Mouse (Mus musculus) bone marrow macrophage, adult 2 months (primary cell): ENCODE measurements around the gene Spock1. TPM values are rescaled to one million over a fixed set of nuclear protein-coding genes. Genes with fewer than 3 reads are reported as not detected.

Experiments used
- H3K27ac ChIP-seq: 2 replicates; pipeline ENCODE4 v1.5.1; 2012; ENCODE audit warnings: low read depth, low read length; ENCODE audit not compliant: insufficient read depth
- H3K4me1 ChIP-seq: 2 replicates; pipeline ENCODE4 v1.6.1; 2012; ENCODE audit warnings: low read length; ENCODE audit not compliant: control insufficient read depth, insufficient read depth
- H3K4me3 ChIP-seq: 2 replicates; pipeline ENCODE4 v1.5.1; 2012; ENCODE audit warnings: mild to moderate bottlenecking, low read length, moderate library complexity; ENCODE audit not compliant: insufficient read depth
- CTCF ChIP-seq: IDR thresholded peaks from 2 replicates; pipeline ENCODE4 v1.5.1; 2012; ENCODE audit warnings: low read depth, mild to moderate bottlenecking, low read length, moderate library complexity
- POLR2A ChIP-seq: IDR thresholded peaks from 2 replicates; pipeline ENCODE4 v1.6.1; 2012; ENCODE audit warnings: mild to moderate bottlenecking, low read depth, low read length, borderline replicate concordance
- polyA plus RNA-seq: library from polyadenylated mRNA; stranded (reverse); fragments of >200 nt; gene quantifications from 2 replicates; pipeline ENCODE4 v1.2.4, GENCODE M21; 2012; ENCODE audit not compliant: missing spikeins, insufficient read depth, insufficient read length

Gene Spock1
- polyA plus RNA-seq, 1 experiment = not detected

GRCm38 (mm10) chr13:57741186-57741585, 166.9 kb downstream of the Spock1 start:
- no peak for TF ChIP-seq POLR2A
- TF ChIP-seq CTCF = no peak
- H3K27ac ChIP-seq = no peak overlapping the region
- no peak overlapping the region for H3K4me3 ChIP-seq
- no peaks in the 10 kb centered on the region for H3K4me1 ChIP-seq

DNA sequence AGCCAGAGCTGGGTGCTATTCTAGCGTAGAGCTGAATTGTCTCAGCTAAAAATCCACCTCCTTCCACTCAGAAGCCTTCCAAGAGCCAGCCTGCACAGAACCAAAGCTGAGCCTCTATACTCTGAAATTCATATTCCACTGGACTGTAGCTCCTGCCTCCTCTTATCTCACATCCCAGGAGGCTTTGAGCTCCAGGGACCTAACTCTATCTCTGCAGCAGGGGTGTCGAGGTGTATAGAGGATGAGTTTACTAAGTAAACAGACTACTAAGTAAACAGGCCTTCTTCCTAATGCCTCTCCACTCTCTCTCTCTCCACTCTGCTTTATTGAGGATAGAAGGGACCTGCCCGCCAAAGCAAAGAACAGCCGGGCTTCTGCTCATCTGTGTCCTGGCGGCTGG, 167.7 kb downstream of the Spock1 start:
- Histone ChIP-seq H3K4me3 (no peak overlapping the region), H3K4me1 (no peaks in the 10 kb centered on the region), H3K27ac (no peak overlapping the region)
- TF ChIP-seq POLR2A (no peak), CTCF (no peak)

- H3K4me1 ChIP-seq = no peaks in the 10 kb centered on the region
- TF ChIP-seq CTCF (no peak), POLR2A (no peak)
- H3K4me3 ChIP-seq = no peak overlapping the region
- H3K27ac ChIP-seq = no peak overlapping the region
Measured at GRCm38 (mm10) chr13:57736060-57736459, 172.1 kb downstream of the Spock1 start.

- Histone ChIP-seq H3K4me3 (no peak overlapping the region), H3K27ac (no peak overlapping the region), H3K4me1 (no peaks in the 10 kb centered on the region)
- TF ChIP-seq POLR2A = no peak
- TF ChIP-seq CTCF = no peak
Measured at GRCm38 (mm10) chr13:57734549-57734948, 173.6 kb downstream of the Spock1 start.

DNA sequence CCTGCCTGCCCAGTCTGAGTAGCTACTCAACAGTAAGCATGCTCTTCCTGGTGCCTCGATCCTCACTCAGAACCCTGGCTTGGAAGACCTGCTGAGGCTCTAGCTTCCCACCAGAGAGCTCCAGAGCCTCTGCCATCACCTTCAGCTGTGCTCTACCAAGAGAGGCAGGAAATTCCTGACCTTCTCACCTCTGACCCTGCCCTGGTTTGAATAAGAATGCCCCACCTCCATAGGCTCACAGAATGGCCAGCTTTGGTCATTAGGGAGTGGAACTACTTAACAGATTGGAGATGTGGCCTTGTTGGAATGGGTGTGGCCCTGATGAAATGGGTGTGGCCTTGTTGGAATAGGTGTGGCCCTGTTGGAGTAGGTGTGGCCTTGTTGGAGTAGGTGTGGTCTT, 174.6 kb downstream of the Spock1 start:
- Histone ChIP-seq H3K4me3 (no peak overlapping the region), H3K27ac (no peak overlapping the region), H3K4me1 (no peaks in the 10 kb centered on the region)
- TF ChIP-seq CTCF (no peak), POLR2A (no peak)

GRCm38 (mm10) chr13:57732251-57732650, 175.9 kb downstream of the Spock1 start:
- no peaks in the 10 kb centered on the region for H3K4me1 ChIP-seq
- H3K4me3 ChIP-seq = no peak overlapping the region
- TF ChIP-seq POLR2A (no peak), CTCF (no peak)
- H3K27ac ChIP-seq = no peak overlapping the region

DNA sequence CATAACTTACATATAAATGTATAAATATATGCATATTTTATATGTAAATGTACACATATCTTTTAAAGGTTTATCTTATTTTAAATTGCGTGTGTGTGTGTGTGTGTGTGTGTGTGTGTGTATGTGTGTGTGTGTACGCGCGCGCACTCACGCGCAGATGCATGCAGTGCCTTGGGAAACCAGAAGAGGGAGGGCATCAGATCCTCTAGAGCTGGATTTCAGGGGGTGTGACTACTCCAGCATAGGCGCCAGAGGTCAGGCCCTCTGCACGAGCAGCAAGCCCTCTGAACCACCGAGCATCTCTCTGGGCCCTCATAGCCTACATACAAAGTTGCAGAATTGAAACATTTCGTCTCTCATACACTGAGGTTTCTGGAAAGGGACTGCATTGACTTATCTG, 180.4 kb downstream of the Spock1 start:
- no peak overlapping the region for H3K27ac ChIP-seq
- no peak overlapping the region for H3K4me3 ChIP-seq
- TF ChIP-seq POLR2A (no peak), CTCF (no peak)
- no peaks in the 10 kb centered on the region for H3K4me1 ChIP-seq

DNA sequence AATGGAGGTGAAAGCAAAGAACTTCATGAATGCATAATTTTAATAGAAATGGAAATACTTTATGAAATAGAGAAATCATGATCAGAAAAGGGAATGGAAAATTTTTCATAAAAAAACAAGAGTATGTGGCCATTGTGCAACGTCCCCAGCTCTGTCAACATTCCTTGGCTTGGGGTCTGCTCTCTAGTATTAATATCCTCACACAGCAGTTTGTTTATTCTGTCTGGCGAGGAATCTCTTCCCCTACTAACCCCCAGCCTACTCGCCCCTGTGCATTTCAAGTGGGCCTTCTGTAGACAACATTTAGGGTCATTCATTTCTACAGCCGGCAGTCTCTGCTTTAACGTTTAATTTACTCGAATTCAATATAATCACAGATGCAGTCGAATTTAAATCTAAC, 181.5 kb downstream of the Spock1 start:
- TF ChIP-seq CTCF = no peak
- no peak for TF ChIP-seq POLR2A
- no peak overlapping the region for H3K27ac ChIP-seq
- no peaks in the 10 kb centered on the region for H3K4me1 ChIP-seq
- H3K4me3 ChIP-seq = no peak overlapping the region

DNA sequence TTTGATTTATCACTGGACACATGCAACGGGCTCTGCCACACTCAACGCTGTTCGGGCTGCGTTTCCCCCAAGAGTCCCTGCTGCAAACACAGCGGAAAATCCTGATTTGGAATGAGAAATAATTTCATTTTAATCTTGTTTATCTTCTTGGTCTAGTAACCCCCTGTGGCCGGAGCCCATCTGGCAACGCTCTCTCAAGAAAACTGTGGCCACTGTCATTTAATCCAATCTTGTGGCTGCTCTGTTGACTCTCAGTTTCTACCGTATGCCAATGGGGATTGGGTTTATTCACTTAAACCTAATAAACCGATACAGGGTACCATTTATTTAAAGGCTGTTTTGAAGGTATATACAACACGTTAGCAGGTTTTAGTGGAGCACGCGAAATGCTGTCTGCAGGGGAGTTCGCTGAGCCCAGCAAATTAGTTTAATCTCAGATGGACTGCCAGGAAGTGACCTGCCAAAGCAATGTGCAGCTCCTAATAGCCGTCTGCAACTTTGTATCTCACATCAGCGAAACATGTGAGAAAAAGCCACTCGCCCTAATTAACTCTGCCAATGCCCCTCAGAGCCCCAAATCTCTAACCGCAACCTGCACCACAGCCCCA, 185.7 kb downstream of the Spock1 start:
- Histone ChIP-seq H3K4me1 (no peaks in the 10 kb centered on the region), H3K4me3 (no peak overlapping the region), H3K27ac (no peak overlapping the region)
- TF ChIP-seq POLR2A = no peak
- no peak for TF ChIP-seq CTCF

GRCm38 (mm10) chr13:57721524-57722279, 186.4 kb downstream of the Spock1 start:
- TF ChIP-seq CTCF (no peak), POLR2A (no peak)
- Histone ChIP-seq H3K4me1 (no peaks in the 10 kb centered on the region), H3K4me3 (no peak overlapping the region), H3K27ac (no peak overlapping the region)
